Mouse (Mus musculus) embryonic facial prominence, embryonic 15.5 days (tissue): Measurements from ENCODE around the gene Gja3. TPM values are rescaled to one million over a fixed set of nuclear protein-coding genes. Genes with fewer than 3 reads are reported as not detected.
"Not testable (repeated sequence)": the region's sequence is repeated elsewhere in the genome, so short reads cannot be mapped to it uniquely, and the experiment has no call there.

ENCODE experiments used
- ATAC-seq: fragments of 200-750 bp; cut with Nextera tagmentation; 2 replicates; pipeline ENCODE4 v1.8.0; 2017; ENCODE audit warnings: low read depth, moderate TSS enrichment; ENCODE audit not compliant: insufficient number of reproducible peaks, low FRiP score, low TSS enrichment
- H3K27ac ChIP-seq: fragments of 300-500 bp; sonication (generic); replicated peaks from 2 replicates; pipeline ENCODE4 v1.5.1; 2015; ENCODE audit warnings: mild to moderate bottlenecking, inconsistent platforms
- H3K27me3 ChIP-seq: fragments of 300-500 bp; sonication (generic); 2 replicates; pipeline ENCODE4 v1.6.1; 2015; ENCODE audit warnings: inconsistent platforms
- H3K36me3 ChIP-seq: fragments of 300-500 bp; sonication (generic); 2 replicates; pipeline ENCODE4 v1.6.1; 2015; ENCODE audit warnings: mild to moderate bottlenecking, inconsistent platforms
- H3K4me1 ChIP-seq: fragments of 300-500 bp; sonication (generic); 2 replicates; pipeline ENCODE4 v1.6.1; 2015; ENCODE audit warnings: inconsistent platforms
- H3K4me2 ChIP-seq: fragments of 300-500 bp; sonication (generic); replicated peaks from 2 replicates; pipeline ENCODE4 v1.6.1; 2015; ENCODE audit warnings: mild to moderate bottlenecking, inconsistent platforms
- H3K4me3 ChIP-seq: fragments of 300-500 bp; sonication (generic); replicated peaks from 2 replicates; pipeline ENCODE4 v1.5.1; 2015; ENCODE audit warnings: mild to moderate bottlenecking, inconsistent platforms
- H3K9ac ChIP-seq: fragments of 300-500 bp; sonication (generic); 2 replicates; pipeline ENCODE4 v1.6.1; 2015; ENCODE audit warnings: inconsistent platforms
- H3K9me3 ChIP-seq: fragments of 300-500 bp; sonication (generic); replicated peaks from 2 replicates; pipeline ENCODE4 v1.6.1; 2016; ENCODE audit warnings: inconsistent platforms
- WGBS: fragments of 180-500 bp; shearing (Covaris S2); methylation state at CpG from one replicate; pipeline ENCODE4 v1.1.7; 2015; 5-methylcytosine and 5-hydroxymethylcytosine counted together
- polyA plus RNA-seq: library from polyadenylated mRNA; unstranded; fragments of >200 nt; fragmentation: Nextera tagmentation; extraction: Ambion mirVana; gene quantifications from 2 replicates; pipeline ENCODE4 v1.2.1, GENCODE M21; 2015

Gene Gja3
- polyA plus RNA-seq, 1 experiment from 2014 or later: 9.5 TPM

- Histone ChIP-seq H3K36me3 (no peaks in the 10 kb centered on the region), H3K27ac (no peak overlapping the region), H3K9me3 (no peaks in the 10 kb centered on the region), H3K9ac (no peak overlapping the region), H3K4me3 (no peak overlapping the region), H3K4me1 (no peaks in the 10 kb centered on the region), H3K27me3 (no peaks in the 10 kb centered on the region), H3K4me2 (no peak overlapping the region)
- WGBS: 79% methylated on average over 9 of the region's 9 CpGs
- no peak for ATAC-seq
These were observed 23.8 kb downstream of the Gja3 start for GRCm38 (mm10) chr14:57034135-57034534.

GRCm38 (mm10) chr14:57032850-57033249 is 25.1 kb downstream of the Gja3 start:
- Histone ChIP-seq H3K27ac (no peak overlapping the region), H3K4me1 (no peaks in the 10 kb centered on the region), H3K9ac (no peak overlapping the region), H3K4me2 (no peak overlapping the region), H3K4me3 (no peak overlapping the region), H3K27me3 (no peaks in the 10 kb centered on the region), H3K9me3 (no peaks in the 10 kb centered on the region), H3K36me3 (no peaks in the 10 kb centered on the region)
- WGBS: 67% methylated on average over 3 of the region's 3 CpGs
- ATAC-seq: no peak

- no peaks in the 10 kb centered on the region for H3K36me3 ChIP-seq
- H3K9ac ChIP-seq: no peak overlapping the region
- H3K9me3 ChIP-seq: no peaks in the 10 kb centered on the region
- no peak overlapping the region for H3K4me2 ChIP-seq
- ATAC-seq: no peak
- H3K4me1 ChIP-seq: no peaks in the 10 kb centered on the region
- 69% methylated on average over 2 of the region's 2 CpGs for WGBS
- no peaks in the 10 kb centered on the region for H3K27me3 ChIP-seq
- no peak overlapping the region for H3K27ac ChIP-seq
- no peak overlapping the region for H3K4me3 ChIP-seq
These were observed 39.5 kb downstream of the Gja3 start for GRCm38 (mm10) chr14:57018436-57018835.

- not testable (repeated sequence) for H3K36me3 ChIP-seq, H3K4me2 ChIP-seq, H3K4me1 ChIP-seq, H3K27me3 ChIP-seq, ATAC-seq, H3K27ac ChIP-seq, H3K9ac ChIP-seq, H3K4me3 ChIP-seq, H3K9me3 ChIP-seq
These were observed 41.1 kb downstream of the Gja3 start for GRCm38 (mm10) chr14:57016806-57017205.

GRCm38 (mm10) chr14:56988621-56989020 is 69.3 kb downstream of the Gja3 start:
- Histone ChIP-seq H3K4me2 (no peak overlapping the region), H3K9me3 (no peaks in the 10 kb centered on the region), H3K9ac (no peak overlapping the region), H3K27me3 (no peaks in the 10 kb centered on the region), H3K36me3 (no peaks in the 10 kb centered on the region), H3K4me1 (no peaks in the 10 kb centered on the region), H3K4me3 (no peak overlapping the region), H3K27ac (no peak overlapping the region)
- 65% methylated on average over 4 of the region's 4 CpGs for WGBS
- no peak for ATAC-seq

Other genes with a start within 250 kb of the Gja3 start
- 27.7 and 29.4 TPM in 2 replicates for gene Zmym5, start 246.4 kb downstream of the Gja3 start, polyA plus RNA-seq
- 36.6 and 39.8 TPM in 2 replicates for gene Zmym2, start 171.4 kb downstream of the Gja3 start, polyA plus RNA-seq
- 53.0 and 54.3 TPM in 2 replicates for gene Gjb2, start 46.6 kb upstream of the Gja3 start, polyA plus RNA-seq
- gene Gm4491, start 57.8 kb upstream of the Gja3 start, polyA plus RNA-seq: 0.14 TPM in 1 of 2 replicates, not detected in the other
- 19.4 and 24.8 TPM in 2 replicates for gene Gjb6, start 75.5 kb upstream of the Gja3 start, polyA plus RNA-seq